Comparison of ENCODE assay signal across 8 mouse cellular contexts in the genomic region with DNA sequence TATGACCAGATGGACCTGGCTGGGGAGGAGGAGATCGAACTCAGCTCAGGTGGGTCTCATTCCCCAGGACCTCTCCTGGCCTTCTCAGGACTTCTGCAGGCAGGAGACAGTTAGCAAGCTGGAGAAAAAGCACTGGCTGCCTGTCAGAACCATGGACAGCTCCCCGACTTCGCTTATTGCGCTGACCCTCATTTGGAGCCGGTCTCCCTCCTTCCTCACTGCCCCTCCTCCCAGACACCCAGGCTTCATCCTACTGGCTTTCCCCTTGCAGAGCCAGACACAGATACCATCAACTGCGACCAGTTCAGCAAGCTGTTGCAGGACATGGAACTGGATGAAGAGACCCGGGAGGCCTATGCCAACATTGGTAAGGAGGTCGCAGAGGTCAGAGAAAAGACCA. TPM values are rescaled to one million over a fixed set of nuclear protein-coding genes. Genes with fewer than 3 reads are reported as not detected.
DNase-seq lines count a peak whose midpoint lies in the region; ATAC-seq and TF ChIP-seq lines count a peak whose summit lies in the region.

No protein-coding gene starts in this region.

- no peak overlapping the region for H3K4me2 ChIP-seq in forebrain, embryonic 11.5 days (ENCODE audit: low read depth, low read length, severe bottlenecking)
- H3K4me2 ChIP-seq in forebrain, embryonic 13.5 days, result no peak overlapping the region

- H3K36me3 ChIP-seq in forebrain, embryonic 11.5 days (ENCODE audit: control insufficient read depth, insufficient read depth, low read length), result no peaks in the 10 kb centered on the region
- H3K36me3 ChIP-seq in forebrain, embryonic 13.5 days (ENCODE audit: poor library complexity, severe bottlenecking), result no peaks in the 10 kb centered on the region
- H3K36me3 ChIP-seq in thymus, adult 2 months (ENCODE audit: control insufficient read depth, insufficient read depth, low read length), result no peaks in the 10 kb centered on the region

- WGBS in forebrain, embryonic 11.5 days, result 17% methylated on average over 8 of the region's 8 CpGs
- 12% methylated on average over 8 of the region's 8 CpGs for WGBS in forebrain, embryonic 13.5 days
- 17% methylated on average over 8 of the region's 8 CpGs for WGBS in thymus, adult 2 months

- DNase-seq in forebrain, embryonic 11.5 days (ENCODE audit: low spot score), result peak; percentile 79
- DNase-seq in thymus, adult 2 months, result peak; percentile 27
- DNase-seq in thymus, adult 18-20 months, result no peak
- peak; percentile 89 to 90 for DNase-seq in kidney, postnatal 4 days
- peak; percentile 81 for DNase-seq in retina, embryonic 14.5 days (ENCODE audit: low spot score)
- DNase-seq in left cerebral cortex, adult 9 months (ENCODE audit: low spot score in 2 of 2), result no peak

- H3K9ac ChIP-seq in forebrain, embryonic 11.5 days (ENCODE audit: low read length), result no peak overlapping the region
- no peak overlapping the region for H3K9ac ChIP-seq in forebrain, embryonic 13.5 days

- ATAC-seq in forebrain, embryonic 11.5 days (replicated peaks; ENCODE audit: low FRiP score), result no peak
- no peak for ATAC-seq in forebrain, embryonic 13.5 days
- ATAC-seq in frontal cortex, adult (ENCODE audit: low TSS enrichment), result no peak

- no peak for TF ChIP-seq CTCF in thymus, adult 2 months (IDR thresholded peaks at IDR 0.05; ENCODE audit: borderline replicate concordance, control insufficient read depth, extremely low read depth, insufficient read depth, low read length, poor library complexity)

- H3K4me1 ChIP-seq in forebrain, embryonic 11.5 days (replicated peaks; ENCODE audit: control insufficient read depth, insufficient read depth, low read length), result no peaks in the 10 kb centered on the region
- no peaks in the 10 kb centered on the region for H3K4me1 ChIP-seq in forebrain, embryonic 13.5 days
- H3K4me1 ChIP-seq in thymus, adult 2 months (replicated peaks; ENCODE audit: control insufficient read depth, insufficient read depth, low read length), result 0 out of 2 replicates have a peak, but pooled peaks cover 2% of the 10 kb centered on the region

- no peak overlapping the region for H3K27ac ChIP-seq in forebrain, embryonic 11.5 days (ENCODE audit: low read depth, low read length)
- no peak overlapping the region for H3K27ac ChIP-seq in forebrain, embryonic 13.5 days
- H3K27ac ChIP-seq in thymus, adult 2 months (ENCODE audit: control insufficient read depth, insufficient read depth, low read length), result no peak overlapping the region

- H3K4me3 ChIP-seq in forebrain, embryonic 11.5 days (ENCODE audit: low read depth, low read length), result no peak overlapping the region
- no peak overlapping the region for H3K4me3 ChIP-seq in forebrain, embryonic 13.5 days
- no peak overlapping the region for H3K4me3 ChIP-seq in thymus, adult 2 months (ENCODE audit: control insufficient read depth, insufficient read depth, low read length)

- no peak for TF ChIP-seq POLR2A in thymus, adult 2 months (IDR thresholded peaks at IDR 0.05; ENCODE audit: control insufficient read depth, extremely low read depth, insufficient read depth, low read length, poor library complexity)

- no peaks in the 10 kb centered on the region for H3K27me3 ChIP-seq in forebrain, embryonic 11.5 days (ENCODE audit: control insufficient read depth, insufficient read depth, low read length)
- H3K27me3 ChIP-seq in forebrain, embryonic 13.5 days, result 0 out of 2 replicates have a peak, but pooled peaks cover 2% of the 10 kb centered on the region
- H3K27me3 ChIP-seq in thymus, adult 2 months (ENCODE audit: control insufficient read depth, insufficient read depth, low read length), result no peaks in the 10 kb centered on the region

- H3K9me3 ChIP-seq in forebrain, embryonic 11.5 days (ENCODE audit: control insufficient read depth, low read length), result no peaks in the 10 kb centered on the region
- H3K9me3 ChIP-seq in forebrain, embryonic 13.5 days (replicated peaks), result no peaks in the 10 kb centered on the region

RNA-seq across cellular contexts. Expression of a gene that starts 22.0 kb away (rescaled TPM):
- 0.35 and 0.63 TPM in 2 replicates for polyA plus RNA-seq in forebrain, embryonic 11.5 days (2014; fragmentation: Nextera tagmentation; extraction: Ambion mirVana)
- polyA plus RNA-seq in forebrain, embryonic 13.5 days (2015; fragmentation: Nextera tagmentation; extraction: Ambion mirVana), result 0.29 and 0.40 TPM in 2 replicates
- polyA plus RNA-seq in thymus, adult 2 months (2012; rRNA removed), result 30.1 and 31.5 TPM in 2 replicates

RNA-seq across cellular contexts. Expression of a gene that starts 41.0 kb away (rescaled TPM):
- polyA plus RNA-seq in forebrain, embryonic 11.5 days (2014; fragmentation: Nextera tagmentation; extraction: Ambion mirVana), result 23.5 and 25.9 TPM in 2 replicates
- 15.0 and 17.3 TPM in 2 replicates for polyA plus RNA-seq in forebrain, embryonic 13.5 days (2015; fragmentation: Nextera tagmentation; extraction: Ambion mirVana)
- polyA plus RNA-seq in thymus, adult 2 months (2012; rRNA removed), result 122 and 146 TPM in 2 replicates

RNA-seq across cellular contexts. Expression of a gene that starts 43.3 kb away (rescaled TPM):
- polyA plus RNA-seq in forebrain, embryonic 11.5 days (2014; fragmentation: Nextera tagmentation; extraction: Ambion mirVana), result 44.6 and 46.3 TPM in 2 replicates
- 54.3 and 61.7 TPM in 2 replicates for polyA plus RNA-seq in forebrain, embryonic 13.5 days (2015; fragmentation: Nextera tagmentation; extraction: Ambion mirVana)
- 25.2 and 30.1 TPM in 2 replicates for polyA plus RNA-seq in thymus, adult 2 months (2012; rRNA removed)

RNA-seq across cellular contexts. Expression of a gene that starts 54.7 kb away (rescaled TPM):
- 22.8 and 23.8 TPM in 2 replicates for polyA plus RNA-seq in forebrain, embryonic 11.5 days (2014; fragmentation: Nextera tagmentation; extraction: Ambion mirVana)
- polyA plus RNA-seq in forebrain, embryonic 13.5 days (2015; fragmentation: Nextera tagmentation; extraction: Ambion mirVana), result 37.1 and 39.8 TPM in 2 replicates
- 3.2 and 3.7 TPM in 2 replicates for polyA plus RNA-seq in thymus, adult 2 months (2012; rRNA removed)

Comparison
In these comparisons a context has a peak if more than half of its experiments do, and no peak if none do; other contexts are left out.
1. DNase-seq: peak in forebrain, embryonic 11.5 days (single experiment), thymus, adult 2 months (single experiment), kidney, postnatal 4 days (2 of 2) and retina, embryonic 14.5 days (single experiment); none in thymus, adult 18-20 months (0 of 2) and left cerebral cortex, adult 9 months (0 of 2).
2. RNA of a gene that starts 22.0 kb away (polyA plus RNA-seq): 30.1 to 31.5 TPM in thymus, adult 2 months; 0.35 to 0.63 TPM in forebrain, embryonic 11.5 days and 0.29 to 0.40 TPM in forebrain, embryonic 13.5 days; every median in the first group is over 10 times any median in the second.